Mouse (Mus musculus) limb, embryonic 10.5 days (tissue): ENCODE results near the gene Gstm2. TPM values are rescaled to one million over a fixed set of nuclear protein-coding genes. Genes with fewer than 3 reads are reported as not detected.
"Not testable (repeated sequence)": the region's sequence is repeated elsewhere in the genome, so short reads cannot be mapped to it uniquely, and the experiment has no call there.

ENCODE experiments used
- DNase-seq: peaks from one replicate; pipeline ENCODE4 v3.0.0-alpha.2; 2017; ENCODE audit warnings: low spot score
- H3K27ac ChIP-seq: fragments of 300-500 bp; sonication (generic); 2 replicates; pipeline ENCODE4 v1.5.1; 2016; ENCODE audit warnings: mild to moderate bottlenecking
- H3K27me3 ChIP-seq: fragments of 300-500 bp; sonication (generic); 2 replicates; pipeline ENCODE4 v1.6.1; 2016; ENCODE audit warnings: low read depth, mild to moderate bottlenecking; ENCODE audit not compliant: poor library complexity, severe bottlenecking
- H3K36me3 ChIP-seq: fragments of 300-500 bp; sonication (generic); 2 replicates; pipeline ENCODE4 v1.6.1; 2016; ENCODE audit warnings: mild to moderate bottlenecking, moderate library complexity
- H3K4me1 ChIP-seq: fragments of 300-500 bp; sonication (generic); 2 replicates; pipeline ENCODE4 v1.6.1; 2016
- H3K4me3 ChIP-seq: fragments of 300-500 bp; sonication (generic); 2 replicates; pipeline ENCODE4 v1.5.1; 2016; ENCODE audit warnings: mild to moderate bottlenecking, moderate library complexity
- H3K9me3 ChIP-seq: fragments of 300-500 bp; sonication (generic); replicated peaks from 2 replicates; pipeline ENCODE4 v1.6.1; 2016; ENCODE audit warnings: mild to moderate bottlenecking
- WGBS: fragments of 180-500 bp; shearing (Covaris S2); methylation state at CpG from one replicate; pipeline ENCODE4 v1.1.7; 2016; 5-methylcytosine and 5-hydroxymethylcytosine counted together
- polyA plus RNA-seq: library from polyadenylated mRNA; unstranded; fragments of >200 nt; fragmentation: Nextera tagmentation; extraction: Ambion mirVana; gene quantifications from 2 replicates; pipeline ENCODE4 v1.2.1, GENCODE M21; 2016

Gene Gstm2
- polyA plus RNA-seq, 1 experiment from 2014 or later: 26.1 TPM

DNA sequence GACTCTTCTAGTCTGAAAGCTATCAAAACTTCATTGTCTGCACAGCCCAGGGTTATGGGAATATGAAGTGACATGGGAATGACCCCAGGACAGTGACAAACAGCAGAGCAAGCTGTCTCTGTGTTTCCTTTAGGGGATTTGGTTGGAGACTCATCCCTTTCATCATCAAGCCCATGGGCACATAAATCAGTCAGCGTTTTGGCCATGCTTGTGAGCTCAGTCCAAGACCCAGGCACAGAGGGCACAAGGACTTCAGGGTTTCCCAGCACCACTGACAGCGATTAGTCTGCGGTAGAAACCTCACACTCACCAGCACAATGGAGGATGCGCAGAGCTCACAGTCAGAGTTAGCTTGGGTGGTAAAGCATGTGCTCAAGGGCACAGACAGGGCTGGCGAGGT is 32.3 kb downstream of the Gstm2 start:
- no peak overlapping the region for H3K4me3 ChIP-seq
- H3K36me3 ChIP-seq: no peaks in the 10 kb centered on the region
- DNase-seq: no peak
- H3K27ac ChIP-seq: no peak overlapping the region
- WGBS: 74% methylated on average over 5 of the region's 5 CpGs
- no peaks in the 10 kb centered on the region for H3K4me1 ChIP-seq
- H3K27me3 ChIP-seq: no peaks in the 10 kb centered on the region
- H3K9me3 ChIP-seq: no peaks in the 10 kb centered on the region

DNA sequence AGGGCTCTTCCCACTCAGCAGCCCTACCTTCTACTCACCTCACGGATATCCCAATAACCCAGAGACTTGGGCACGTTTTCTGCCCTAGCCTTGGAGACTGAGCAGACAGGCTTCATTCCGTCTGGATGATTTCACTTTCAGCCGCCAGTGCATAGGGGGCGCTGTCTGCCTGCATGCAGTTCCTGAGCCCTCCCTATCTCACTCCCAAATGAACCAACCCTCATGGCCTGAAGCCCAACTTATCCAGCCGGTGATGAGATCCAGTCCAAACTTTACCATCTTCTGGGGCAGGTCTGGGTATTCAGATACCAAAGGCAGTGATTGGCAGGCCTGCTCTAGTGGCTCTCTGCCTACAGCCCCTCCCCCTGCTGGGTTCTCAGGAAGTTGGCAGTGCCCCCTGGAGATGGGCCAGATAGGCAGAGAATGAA is 32.9 kb downstream of the Gstm2 start:
- Histone ChIP-seq H3K27me3 (no peaks in the 10 kb centered on the region), H3K36me3 (no peaks in the 10 kb centered on the region), H3K4me1 (no peaks in the 10 kb centered on the region), H3K27ac (no peak overlapping the region), H3K9me3 (no peaks in the 10 kb centered on the region), H3K4me3 (no peak overlapping the region)
- DNase-seq: peak; percentile 56
- WGBS: 21% methylated on average over 6 of the region's 6 CpGs

DNA sequence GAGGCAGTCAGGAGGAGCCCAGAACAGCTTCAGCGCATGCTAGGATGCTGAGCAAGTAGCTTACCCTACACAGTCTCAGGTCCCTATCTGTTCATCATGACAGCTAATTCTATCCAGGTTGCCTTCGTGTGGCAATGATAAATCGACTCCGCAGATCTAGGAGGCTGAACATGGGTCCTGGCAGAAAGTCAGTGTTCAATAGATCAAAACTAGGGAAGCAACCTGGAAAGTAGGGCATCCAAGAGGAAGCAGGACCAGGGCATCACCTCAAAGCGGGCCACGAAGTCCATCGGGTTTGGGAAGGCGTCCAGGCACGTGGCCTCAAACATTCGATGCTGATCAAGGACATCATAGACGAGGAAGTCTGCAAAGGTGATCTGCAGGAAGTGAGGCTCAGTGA is 35.7 kb downstream of the Gstm2 start:
- no peaks in the 10 kb centered on the region for H3K4me1 ChIP-seq
- no peaks in the 10 kb centered on the region for H3K27me3 ChIP-seq
- H3K27ac ChIP-seq: no peak overlapping the region
- no peak overlapping the region for H3K4me3 ChIP-seq
- 86% methylated on average over 11 of the region's 11 CpGs for WGBS
- no peaks in the 10 kb centered on the region for H3K36me3 ChIP-seq
- no peaks in the 10 kb centered on the region for H3K9me3 ChIP-seq
- DNase-seq: no peak

DNA sequence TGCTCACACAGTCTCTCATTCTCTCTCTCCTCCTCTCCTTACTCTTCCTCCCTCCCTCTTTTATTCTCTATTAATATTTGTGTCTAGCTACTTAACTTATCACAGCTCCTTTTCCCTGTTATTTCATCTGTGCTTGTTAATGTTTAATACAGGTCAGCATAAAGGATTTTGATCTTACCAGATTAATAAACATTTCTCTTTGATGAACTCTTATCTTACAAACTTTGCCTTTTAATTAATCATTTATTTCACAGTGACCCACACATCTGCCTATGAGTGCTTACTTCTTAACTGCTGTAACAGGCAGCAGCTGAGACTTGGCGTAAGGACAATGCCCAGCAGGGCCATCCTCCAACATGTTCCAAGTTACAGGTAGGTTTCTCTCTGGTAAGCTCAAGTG is 36.8 kb downstream of the Gstm2 start:
- H3K27ac ChIP-seq, H3K9me3 ChIP-seq, H3K27me3 ChIP-seq, H3K4me3 ChIP-seq, H3K4me1 ChIP-seq, DNase-seq, H3K36me3 ChIP-seq: not testable (repeated sequence)
- 95% methylated on average over 1 of the region's 1 CpGs for WGBS

DNA sequence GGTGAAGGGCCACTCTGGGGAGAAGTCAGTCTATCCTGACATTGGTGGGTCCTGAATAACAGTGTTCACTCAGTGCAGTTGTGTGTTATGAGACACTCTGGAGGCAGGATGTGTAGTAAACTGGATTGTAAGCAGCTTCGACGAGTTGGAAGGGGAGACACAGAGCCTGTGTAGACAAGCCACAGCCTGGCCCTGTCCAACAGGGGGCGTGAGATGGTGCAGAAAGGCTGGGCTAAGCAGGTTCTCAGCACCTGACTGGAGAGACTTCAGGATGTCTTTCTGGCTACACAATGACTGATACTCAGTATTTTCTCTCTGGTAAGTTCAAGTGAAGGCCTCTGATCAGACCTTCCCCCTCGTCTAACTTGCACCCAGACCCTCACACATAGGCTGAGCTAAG is 40.5 kb downstream of the Gstm2 start:
- H3K36me3 ChIP-seq: no peaks in the 10 kb centered on the region
- no peak overlapping the region for H3K27ac ChIP-seq
- no peaks in the 10 kb centered on the region for H3K27me3 ChIP-seq
- peaks cover 10% of the 10 kb centered on the region for H3K4me1 ChIP-seq
- 49% methylated on average over 4 of the region's 4 CpGs for WGBS
- DNase-seq: no peak
- no peak overlapping the region for H3K4me3 ChIP-seq
- H3K9me3 ChIP-seq: no peaks in the 10 kb centered on the region

DNA sequence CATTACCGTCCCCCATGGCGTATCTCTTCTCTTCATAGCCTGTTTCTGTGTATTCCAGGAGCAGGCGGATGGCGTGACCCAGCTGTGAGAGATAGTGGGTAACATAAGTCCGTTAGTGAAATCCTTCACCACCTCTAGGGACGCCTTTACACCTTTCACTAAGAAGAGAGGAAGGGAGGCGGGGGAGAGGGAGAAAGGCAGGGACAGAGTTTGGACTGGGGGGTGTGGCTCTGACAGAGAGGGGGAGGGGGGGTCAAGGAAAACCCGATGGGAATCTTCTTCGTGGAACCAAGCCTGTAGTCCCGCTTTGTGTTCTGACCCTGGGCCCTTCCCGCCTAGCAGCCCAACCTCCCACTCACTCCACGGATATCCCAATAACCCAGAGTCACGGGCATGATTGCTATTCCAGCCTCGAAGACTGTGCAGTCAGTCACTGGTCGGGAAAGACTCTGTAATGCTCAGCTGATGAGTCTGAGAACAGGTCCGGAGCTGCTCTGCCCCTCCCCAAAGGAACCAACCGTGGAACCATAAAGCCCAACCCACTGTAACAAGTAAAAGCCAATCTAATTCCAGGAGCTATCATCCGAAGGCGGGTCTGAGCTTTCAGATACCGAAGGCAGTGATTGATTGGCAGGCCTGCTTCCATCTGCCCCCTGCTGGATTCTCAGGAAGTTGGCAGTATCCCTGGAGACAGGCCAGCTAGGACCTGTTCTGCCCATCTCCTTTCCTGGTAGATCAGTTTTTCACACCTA is 42.8 kb downstream of the Gstm2 start, which contains the start of gene Gstm6:
Gene Gstm6 (minus strand): TSS at position 511 of the 752 bp plus-strand sequence.
- Histone ChIP-seq H3K27ac (0 out of 2 replicates have a peak within 1 kb of the TSS, but pooled peaks have one; percentile 25), H3K36me3 (no peaks in the 10 kb centered on the region), H3K4me3 (peak within 1 kb of the TSS; percentile 44), H3K4me1 (peaks cover 16% of the 10 kb centered on the region), H3K9me3 (no peaks in the 10 kb centered on the region), H3K27me3 (no peaks in the 10 kb centered on the region)
- DNase-seq: no peak
- WGBS: 14% methylated on average over 20 of the region's 20 CpGs

DNA sequence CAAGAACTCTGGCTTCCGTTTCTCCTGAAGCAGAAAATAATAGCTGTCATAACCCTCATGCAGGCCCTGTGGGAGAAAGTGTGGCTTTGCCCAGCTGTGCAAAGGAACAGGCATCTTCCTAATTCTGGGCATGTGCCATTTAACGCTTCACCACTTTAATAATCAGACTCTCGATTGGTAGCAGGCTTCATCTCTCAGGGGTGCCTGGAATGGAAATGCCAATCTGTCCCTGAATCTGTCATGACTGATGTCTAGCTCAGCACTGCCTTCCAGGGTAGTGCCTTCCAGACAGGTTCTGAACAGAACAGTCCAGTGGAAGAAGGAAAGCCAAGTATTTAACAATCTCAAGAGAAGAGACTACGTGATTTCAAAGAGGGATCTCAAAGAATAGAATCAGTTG is 45.0 kb downstream of the Gstm2 start:
- no peak for DNase-seq
- Histone ChIP-seq H3K4me3 (no peak overlapping the region), H3K9me3 (no peaks in the 10 kb centered on the region), H3K27me3 (no peaks in the 10 kb centered on the region), H3K27ac (no peak overlapping the region), H3K36me3 (no peaks in the 10 kb centered on the region), H3K4me1 (peaks cover 16% of the 10 kb centered on the region)
- WGBS: 91% methylated on average over 4 of the region's 4 CpGs

DNA sequence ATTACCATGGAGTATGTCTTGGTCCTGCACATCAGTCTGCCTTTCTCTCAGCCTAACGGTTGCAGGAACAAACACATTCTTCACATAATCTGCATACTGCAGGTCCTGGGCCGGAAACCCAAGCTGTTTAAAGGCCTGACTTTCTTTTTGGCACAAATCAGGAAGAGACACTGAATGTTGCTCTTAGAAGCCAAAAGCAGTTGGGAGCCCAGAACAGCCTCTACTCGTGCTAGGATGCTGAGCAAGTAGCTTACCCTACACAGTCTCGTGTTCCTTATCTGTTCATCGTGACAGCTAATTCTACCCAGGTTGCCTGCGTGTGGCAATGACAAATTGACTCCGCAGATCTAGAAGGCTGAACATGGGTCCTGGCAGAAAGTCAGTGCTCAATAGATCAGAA is 45.7 kb downstream of the Gstm2 start:
- no peaks in the 10 kb centered on the region for H3K9me3 ChIP-seq
- no peaks in the 10 kb centered on the region for H3K36me3 ChIP-seq
- H3K4me3 ChIP-seq: no peak overlapping the region
- peaks cover 16% of the 10 kb centered on the region for H3K4me1 ChIP-seq
- H3K27ac ChIP-seq: no peak overlapping the region
- H3K27me3 ChIP-seq: no peaks in the 10 kb centered on the region
- DNase-seq: no peak
- WGBS: 74% methylated on average over 7 of the region's 7 CpGs

DNA sequence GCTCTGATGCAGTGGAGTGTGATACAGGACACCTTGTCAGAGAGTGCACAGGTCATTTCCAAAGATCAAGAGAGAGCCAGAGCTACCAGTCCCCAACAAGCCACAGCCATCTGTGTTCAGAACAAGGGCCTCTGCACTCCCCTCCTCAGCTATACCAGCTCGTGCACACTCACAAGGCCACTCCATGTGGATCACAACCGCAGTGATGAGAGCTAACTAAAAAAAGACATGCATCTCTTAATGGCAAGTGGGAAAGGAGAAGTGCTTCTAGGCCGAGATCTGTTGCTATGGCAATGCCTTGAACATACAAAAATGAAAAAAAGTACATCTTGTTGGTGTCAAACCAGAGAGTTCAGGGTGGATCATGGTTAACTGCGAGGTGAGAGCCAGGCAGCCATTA is 46.4 kb downstream of the Gstm2 start:
- WGBS: 84% methylated on average over 4 of the region's 4 CpGs
- H3K36me3 ChIP-seq: no peaks in the 10 kb centered on the region
- no peaks in the 10 kb centered on the region for H3K9me3 ChIP-seq
- no peak overlapping the region for H3K4me3 ChIP-seq
- DNase-seq: no peak
- no peak overlapping the region for H3K27ac ChIP-seq
- peaks cover 16% of the 10 kb centered on the region for H3K4me1 ChIP-seq
- no peaks in the 10 kb centered on the region for H3K27me3 ChIP-seq

DNA sequence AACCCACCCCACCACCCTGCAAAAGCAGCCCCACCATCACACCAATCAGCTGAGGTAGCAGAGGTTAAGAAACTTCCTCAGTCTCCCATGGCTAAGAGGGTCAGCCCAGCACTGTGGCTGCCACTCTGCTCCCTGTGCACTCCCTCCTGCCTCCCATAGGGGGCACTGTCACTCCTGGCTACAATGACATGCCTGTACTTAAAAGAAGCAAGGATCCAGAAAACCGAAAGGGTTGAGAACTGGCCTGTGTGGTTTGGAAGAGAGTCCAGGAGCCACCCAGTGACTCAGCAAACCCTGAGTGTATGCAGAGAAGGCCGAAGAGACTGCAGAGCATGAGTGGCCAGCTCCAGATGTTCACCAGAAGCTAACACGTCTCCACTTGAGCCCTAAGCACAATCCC is 46.9 kb downstream of the Gstm2 start:
- Histone ChIP-seq H3K27ac (no peak overlapping the region), H3K36me3 (no peaks in the 10 kb centered on the region), H3K4me3 (no peak overlapping the region), H3K27me3 (no peaks in the 10 kb centered on the region), H3K4me1 (peaks cover 16% of the 10 kb centered on the region), H3K9me3 (no peaks in the 10 kb centered on the region)
- DNase-seq: peak; percentile 67
- WGBS: 48% methylated on average over 3 of the region's 3 CpGs

DNA sequence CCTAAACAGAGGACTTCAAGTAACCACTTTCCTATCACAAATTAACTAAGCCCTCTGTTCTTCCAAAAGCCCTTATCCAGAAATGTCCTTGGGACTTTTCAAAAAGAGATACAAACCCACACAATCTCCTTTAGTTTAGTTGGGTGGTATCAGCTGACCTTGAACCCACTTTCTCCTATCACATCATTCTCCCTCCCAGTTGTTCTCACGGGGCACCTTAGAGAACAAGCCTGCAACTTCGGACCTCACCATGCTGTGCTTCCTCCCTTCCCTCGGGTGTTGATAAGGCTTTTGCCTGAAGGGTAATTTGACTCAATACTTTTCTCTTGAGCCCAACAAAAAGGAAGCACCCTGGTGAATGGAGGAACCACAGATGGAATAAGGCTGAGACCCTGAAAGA is 50.4 kb downstream of the Gstm2 start:
- DNase-seq: no peak
- Histone ChIP-seq H3K27ac (no peak overlapping the region), H3K36me3 (no peaks in the 10 kb centered on the region), H3K9me3 (no peaks in the 10 kb centered on the region), H3K4me1 (peaks cover 18% of the 10 kb centered on the region), H3K27me3 (0 out of 2 replicates have a peak, but pooled peaks cover 2% of the 10 kb centered on the region), H3K4me3 (no peak overlapping the region)
- WGBS: 71% methylated on average over 3 of the region's 3 CpGs

DNA sequence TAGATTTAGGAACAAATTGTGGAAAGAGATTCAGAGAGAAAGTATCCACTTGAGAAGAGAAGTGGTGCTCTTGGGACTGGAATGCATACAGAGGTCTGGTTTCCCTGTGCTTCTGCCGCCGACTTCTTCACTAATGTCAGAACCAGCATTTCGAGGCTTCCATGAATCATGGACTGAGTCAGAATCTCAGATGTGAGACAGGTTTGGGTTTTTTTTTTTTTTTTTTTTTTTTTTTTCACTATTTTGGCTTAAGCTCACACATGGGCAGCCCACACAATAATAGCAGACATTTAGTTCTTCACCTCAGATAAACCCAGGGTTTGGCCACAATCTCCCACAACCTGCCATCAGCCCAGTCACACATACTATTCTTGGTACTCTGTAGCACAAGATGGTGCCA is 51.0 kb downstream of the Gstm2 start:
- Histone ChIP-seq H3K4me1 (peaks cover 18% of the 10 kb centered on the region), H3K4me3 (no peak overlapping the region), H3K9me3 (no peaks in the 10 kb centered on the region), H3K27me3 (0 out of 2 replicates have a peak, but pooled peaks cover 2% of the 10 kb centered on the region), H3K36me3 (no peaks in the 10 kb centered on the region), H3K27ac (no peak overlapping the region)
- WGBS: 91% methylated on average over 3 of the region's 3 CpGs
- no peak for DNase-seq

DNA sequence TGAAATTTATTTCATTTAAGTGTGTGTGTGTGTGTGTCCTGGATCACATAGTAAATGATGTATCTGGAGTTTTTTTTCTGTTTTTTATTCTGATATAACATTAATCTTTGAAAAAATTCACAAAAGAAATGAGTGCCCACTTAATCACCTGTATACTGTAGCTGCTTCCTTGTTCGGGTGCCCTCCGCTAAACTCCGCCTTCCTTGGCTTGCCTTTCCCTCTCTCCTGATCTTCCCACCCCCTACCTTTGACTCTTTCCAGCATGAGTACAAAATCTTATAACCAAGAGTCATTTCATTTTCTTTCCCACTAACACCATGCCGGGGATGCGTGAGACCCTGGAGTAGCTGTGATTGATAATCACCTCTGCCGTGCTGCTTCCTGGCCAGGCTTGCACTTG is 54.1 kb downstream of the Gstm2 start:
- Histone ChIP-seq H3K36me3 (no peaks in the 10 kb centered on the region), H3K9me3 (no peaks in the 10 kb centered on the region), H3K27ac (no peak overlapping the region), H3K4me1 (peaks cover 12% of the 10 kb centered on the region), H3K4me3 (no peak overlapping the region), H3K27me3 (0 out of 2 replicates have a peak, but pooled peaks cover 2% of the 10 kb centered on the region)
- DNase-seq: no peak
- WGBS: 84% methylated on average over 6 of the region's 6 CpGs
